Mouse (Mus musculus): ENCODE results near the gene Rab25.
A peak's percentile ranks its signal among the peaks of the same experiment; 100 is the strongest.

DNA sequence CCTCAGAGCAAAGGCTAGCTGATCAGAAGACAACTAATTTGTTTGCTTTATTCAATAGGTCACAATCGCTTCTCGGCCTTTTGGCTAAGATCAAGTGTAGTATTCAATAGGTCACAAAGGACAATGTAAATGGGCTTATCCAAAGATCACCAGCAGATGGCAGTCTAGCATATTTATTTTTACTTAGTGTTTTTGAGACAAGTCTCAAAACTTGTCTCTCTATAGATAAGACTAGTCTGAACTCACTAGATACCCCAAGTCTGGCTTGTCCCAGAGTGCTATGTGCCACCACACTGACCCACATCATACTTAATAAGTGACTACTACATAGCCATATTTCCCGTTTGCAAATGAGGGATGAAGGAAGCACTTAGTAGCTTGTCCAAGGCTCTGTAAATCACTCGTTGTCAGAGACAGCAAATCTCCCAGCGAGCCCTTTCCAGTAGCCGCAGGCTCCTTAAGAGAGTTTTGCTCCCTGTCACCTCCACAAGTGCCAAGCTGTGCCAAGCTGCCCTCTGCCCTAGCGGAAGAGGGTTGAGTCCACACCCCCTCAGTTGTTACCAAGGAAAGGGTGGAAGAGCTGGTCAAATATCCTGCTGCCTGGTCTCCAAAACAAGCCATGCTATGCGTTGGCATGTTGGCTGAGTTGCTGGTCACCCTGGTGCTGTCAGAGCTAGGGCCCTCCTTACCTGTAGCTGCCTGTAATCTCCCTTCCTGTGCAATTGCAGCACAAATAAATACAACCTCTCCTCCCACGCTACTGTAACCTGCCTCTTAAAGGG lies 44.0 kb upstream of the Rab25 start:
- TF ChIP-seq POLR2A (IDR thresholded peaks at IDR 0.05; ENCODE audit: borderline replicate concordance, control insufficient read depth, low read depth, low read length) (no peak), CTCF (IDR thresholded peaks at IDR 0.05; ENCODE audit: control insufficient read depth, insufficient read depth, low read length) (peak; percentile 16)

All from bone marrow, adult 2 months (tissue).